Mouse (Mus musculus) left cerebral cortex, postnatal 25 days (tissue): ENCODE results near the gene Mtnr1a. TPM values are rescaled to one million over a fixed set of nuclear protein-coding genes. Genes with fewer than 3 reads are reported as not detected.

ENCODE experiments used
- DNase-seq, 2 experiments: peaks; one replicate each; pipeline ENCODE4 v3.0.0; 2022; ENCODE audit warnings: low spot score in 2 of 2, mixed read lengths in 1 of 2
- intact Hi-C: fragments of 180-260 bp; cut with DNase I; formaldehyde crosslinking; loops from one replicate; pipeline ENCODE4 v1.15.1; 2025
- total RNA-seq, 2 experiments: library from RNA; stranded (reverse); gene quantifications; 2 replicates each; pipeline ENCODE4 v1.2.3; 2021

Mtnr1a gene
- total RNA-seq, 2 experiments from 2014 or later, result not detected

DNA sequence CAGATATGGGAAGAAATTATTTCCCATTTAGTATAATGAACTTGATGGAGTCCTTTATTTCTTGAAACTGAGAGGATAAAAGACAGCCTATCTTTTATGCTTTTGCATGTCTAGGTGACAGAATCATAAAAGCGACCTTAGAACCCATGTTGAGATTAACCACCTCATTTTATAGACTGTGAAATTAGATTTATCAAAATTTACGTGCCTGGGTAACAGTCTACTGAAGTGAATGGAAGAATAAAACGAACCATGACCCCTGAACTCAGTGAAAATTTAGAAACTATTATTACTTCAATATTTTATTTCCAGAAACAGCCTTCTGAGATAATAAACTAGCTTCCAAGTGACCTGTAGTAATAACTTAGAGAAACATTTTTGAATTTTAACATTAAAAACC, 24.7 kb downstream of the Mtnr1a start:
- DNase-seq, result no peak
- intact Hi-C loops, result no loop called here

DNA sequence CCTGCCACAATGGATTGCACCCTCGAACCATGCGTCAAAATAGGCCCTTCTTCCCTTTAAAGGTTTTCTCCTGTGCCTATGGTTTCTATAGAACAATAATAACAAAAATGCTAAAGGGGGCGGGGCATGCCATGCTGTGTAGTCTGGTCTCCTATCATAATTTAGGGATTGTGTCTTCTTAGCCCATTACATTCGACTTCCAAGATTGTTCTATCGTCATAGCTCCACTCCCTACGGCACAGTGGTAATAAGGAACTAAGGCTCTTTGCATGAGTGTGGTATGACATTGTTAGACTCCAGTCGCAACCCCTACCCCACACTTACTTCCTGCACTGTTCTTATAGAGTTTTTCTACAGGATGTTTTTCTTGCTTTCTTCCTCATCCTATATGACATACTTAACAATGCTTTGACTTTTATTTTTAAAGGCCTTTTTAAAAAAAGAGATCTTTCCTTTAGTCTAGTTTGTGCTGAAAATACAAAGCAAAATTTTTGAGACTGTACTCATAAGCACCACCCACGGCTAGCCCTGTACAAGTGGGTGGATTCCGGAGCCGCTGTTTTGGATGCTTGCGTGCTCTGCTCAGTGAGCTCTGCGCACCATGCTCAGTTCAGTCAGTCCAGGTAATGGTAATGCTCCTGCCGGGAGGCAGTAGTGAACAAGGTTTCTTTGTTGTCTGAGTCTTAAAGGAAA, 40.6 kb downstream of the Mtnr1a start:
- intact Hi-C loops, result no loop called here
- DNase-seq, result peak; percentile 68 to 78

DNA sequence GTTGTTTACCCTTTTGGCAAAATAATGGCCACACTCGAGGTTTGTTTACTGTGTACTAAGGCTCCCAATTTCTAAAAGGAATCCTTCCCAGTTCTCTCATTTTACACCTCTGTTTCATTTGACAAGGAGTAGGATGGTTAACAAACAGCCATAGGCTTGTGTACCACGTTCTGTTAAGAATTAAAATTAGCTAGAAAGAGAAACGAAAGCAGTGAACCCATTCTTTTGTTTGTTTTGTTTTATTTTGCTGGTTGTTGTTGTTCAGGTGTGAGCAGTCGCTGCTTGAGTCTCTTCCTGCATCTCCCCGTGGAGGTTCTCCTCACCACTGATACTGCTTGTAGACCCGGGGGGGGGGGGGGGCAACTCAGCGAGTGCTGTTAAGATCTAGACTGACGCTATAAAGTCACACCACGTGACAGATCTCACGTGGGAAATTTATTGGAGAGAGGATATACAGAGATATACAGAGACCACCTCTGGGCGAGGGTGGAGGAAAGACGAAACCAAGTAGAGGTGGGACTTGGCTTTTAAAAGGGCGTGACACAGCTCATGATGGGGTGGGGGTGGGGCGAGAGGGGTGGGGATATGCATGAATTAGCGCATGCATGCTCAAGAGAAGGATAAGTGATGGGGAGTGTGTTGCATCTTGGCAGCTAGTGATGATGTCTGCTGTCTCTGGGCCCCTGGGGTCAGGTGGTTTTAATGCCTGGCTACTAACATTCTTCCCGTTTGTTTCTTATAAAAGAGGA, 41.3 kb downstream of the Mtnr1a start:
- DNase-seq, result no peak
- intact Hi-C loops, result no loop called here

DNA sequence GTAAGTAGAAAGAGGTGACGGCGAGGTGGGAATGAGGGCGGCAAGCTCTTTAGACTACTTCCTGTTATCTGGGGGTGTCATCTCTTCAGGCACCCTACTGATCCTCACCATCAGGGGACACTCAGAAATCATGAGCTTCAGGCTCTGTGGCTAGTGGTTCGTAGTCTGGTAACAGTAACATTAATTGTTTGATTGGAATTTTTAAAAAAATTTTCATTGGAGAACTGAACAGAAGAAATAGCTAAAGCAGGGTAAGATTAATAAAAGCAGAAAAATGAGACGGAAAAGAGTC, 41.8 kb downstream of the Mtnr1a start:
- intact Hi-C loops, result no loop called here
- no peak for DNase-seq

DNA sequence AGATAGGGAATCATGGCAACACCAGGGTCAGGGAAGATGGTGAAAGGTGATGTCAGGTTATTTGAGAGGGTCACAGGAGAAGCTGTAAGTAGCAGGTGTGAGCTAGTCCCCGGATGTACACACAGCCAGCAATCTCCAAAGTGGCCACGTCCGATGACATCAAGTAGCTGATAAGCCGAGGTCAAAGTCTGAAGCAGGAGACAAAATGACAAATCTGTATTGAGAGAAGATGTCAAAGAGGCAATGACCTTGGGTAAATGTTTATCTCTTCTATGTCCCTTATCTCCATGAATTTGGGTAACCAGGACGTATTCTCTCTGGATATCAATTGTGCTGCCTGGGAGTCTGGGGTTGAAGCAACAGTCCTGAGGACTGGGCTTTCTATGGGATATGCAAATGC, 42.9 kb downstream of the Mtnr1a start:
- DNase-seq, result no peak
- intact Hi-C loops, result no loop called here

DNA sequence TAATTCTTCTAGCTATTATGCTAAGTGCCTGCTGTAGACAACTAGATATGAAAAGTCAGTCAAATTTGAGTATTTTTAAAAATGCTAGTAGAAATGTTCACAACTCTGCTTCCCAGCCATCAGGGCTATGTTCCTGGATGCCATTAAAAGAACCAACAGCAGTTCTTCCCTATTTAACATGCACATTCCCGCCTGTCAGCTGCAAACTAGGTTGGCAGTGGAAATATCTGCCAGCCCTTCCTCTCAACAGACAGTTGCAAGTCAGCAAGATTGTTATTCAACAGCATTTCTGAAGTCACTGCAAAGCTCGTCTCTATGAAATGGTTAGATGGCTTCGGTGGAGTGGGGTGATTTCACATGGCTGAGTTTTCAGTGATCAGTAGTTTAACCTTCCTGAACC, 48.7 kb downstream of the Mtnr1a start:
- DNase-seq, result peak in 1 of 2 experiments; percentile 42
- intact Hi-C loops, result no loop called here

DNA sequence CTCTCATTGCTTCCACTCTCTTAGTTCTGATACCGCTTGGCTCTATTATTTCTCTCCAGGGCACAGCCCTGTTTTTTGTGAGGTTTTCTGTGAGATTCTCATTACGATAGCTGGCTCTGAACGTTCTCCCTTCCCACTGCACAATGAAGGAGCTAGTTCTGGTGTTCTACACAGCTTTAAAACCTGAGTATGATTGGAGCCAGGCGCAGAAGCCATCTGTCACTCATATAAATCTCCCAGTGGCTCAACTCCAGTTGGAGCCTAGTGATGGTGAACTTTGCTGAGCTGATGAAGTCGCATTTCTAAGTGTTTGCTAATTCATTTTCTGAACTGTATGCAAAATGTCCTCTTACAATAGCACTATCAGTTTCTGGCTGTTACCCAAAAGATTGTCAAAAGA, 56.7 kb downstream of the Mtnr1a start:
- intact Hi-C loops, result no loop called here
- DNase-seq, result no peak

Other genes starting within 250 kb of the Mtnr1a start
- 10 to 100 TPM; 30.9 to 35.8 TPM for gene Fat1, start 133.7 kb upstream of the Mtnr1a start, total RNA-seq
- not detected for gene F11, start 192.9 kb downstream of the Mtnr1a start, total RNA-seq
- gene Klkb1, start 225.7 kb downstream of the Mtnr1a start, total RNA-seq, result not detected
- not detected for gene Gm45753, start 239.3 kb downstream of the Mtnr1a start, total RNA-seq